Mouse (Mus musculus) adrenal gland, postnatal 25 days (tissue): ENCODE measurements around the gene Dicer1. TPM values are rescaled to one million over a fixed set of nuclear protein-coding genes. Genes with fewer than 3 reads are reported as not detected.

ENCODE experiments used
- DNase-seq: peaks from one replicate; pipeline ENCODE4 v3.0.0; 2021; ENCODE audit warnings: mixed read lengths
- long read RNA-seq: library from polyadenylated mRNA; stranded (forward); transcript quantifications from one replicate; pipeline ENCODE4 v2.0.0, GENCODE M21; 2021
- total RNA-seq: library from RNA; stranded (reverse); gene quantifications from 2 replicates; pipeline ENCODE4 v1.2.3, GENCODE M21; 2021

Dicer1 gene
- total RNA-seq, result 54.9 and 59.4 TPM in 2 replicates
- long read RNA-seq, partial matches to known transcripts, result 3 of 21 reads
- long read RNA-seq, other reads (novel, unspliced or antisense), result 18 of 21 reads

DNA sequence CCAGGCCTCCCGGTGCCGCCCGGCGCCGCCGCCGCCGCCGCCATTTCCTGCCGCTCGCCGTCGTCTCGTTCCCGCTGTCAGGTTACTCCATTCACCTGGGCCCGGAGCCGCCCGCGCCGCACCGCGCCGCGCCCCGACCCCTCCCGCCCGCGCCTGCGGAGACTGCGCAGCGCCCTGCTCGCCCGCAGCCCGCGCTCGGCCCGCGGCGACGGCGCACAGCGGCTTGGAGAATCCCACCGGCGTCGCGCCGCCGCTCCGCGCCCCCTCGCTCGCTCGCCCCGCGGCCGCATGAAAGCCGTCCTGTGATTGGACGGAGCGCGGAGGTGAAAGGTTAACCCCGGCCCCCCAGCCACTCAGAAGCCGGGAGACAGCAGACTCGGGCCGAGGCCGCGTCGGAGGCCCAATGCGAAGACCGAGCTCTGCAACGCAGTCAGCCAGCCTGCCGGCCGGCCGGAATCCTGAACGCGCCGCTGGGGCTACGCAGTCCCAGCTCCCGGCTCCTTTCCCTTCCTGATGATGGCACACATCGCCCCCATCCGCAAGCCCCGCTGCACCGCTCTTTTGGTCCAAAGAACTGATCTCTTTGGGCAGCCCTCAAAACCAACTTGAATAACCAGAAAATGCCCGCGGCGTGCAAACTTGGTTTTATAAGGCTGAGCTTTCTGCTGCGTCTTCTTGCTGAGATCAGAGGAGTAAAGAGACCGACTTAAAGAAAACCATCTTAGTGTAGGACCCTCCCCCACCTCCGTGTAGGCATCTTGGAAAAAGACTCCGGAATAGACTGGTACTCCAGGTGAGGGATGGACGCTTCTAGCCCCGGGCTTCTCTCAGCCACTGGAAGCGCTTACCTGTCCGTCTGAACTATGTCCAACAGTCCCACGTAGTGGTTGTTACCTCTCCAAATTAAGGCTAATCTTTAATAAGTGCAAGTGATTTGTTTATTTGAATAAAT, at the start of gene Dicer1:
TSS of gene Dicer1 (minus strand) at position 139 of the 952 bp plus-strand sequence.
- peak; percentile 99 for DNase-seq

- no peak for DNase-seq
Observed at GRCm38 (mm10) chr12:104799365-104799764, 47.6 kb upstream of the Dicer1 start.

GRCm38 (mm10) chr12:104797905-104798304, 46.2 kb upstream of the Dicer1 start:
- no peak for DNase-seq

DNA sequence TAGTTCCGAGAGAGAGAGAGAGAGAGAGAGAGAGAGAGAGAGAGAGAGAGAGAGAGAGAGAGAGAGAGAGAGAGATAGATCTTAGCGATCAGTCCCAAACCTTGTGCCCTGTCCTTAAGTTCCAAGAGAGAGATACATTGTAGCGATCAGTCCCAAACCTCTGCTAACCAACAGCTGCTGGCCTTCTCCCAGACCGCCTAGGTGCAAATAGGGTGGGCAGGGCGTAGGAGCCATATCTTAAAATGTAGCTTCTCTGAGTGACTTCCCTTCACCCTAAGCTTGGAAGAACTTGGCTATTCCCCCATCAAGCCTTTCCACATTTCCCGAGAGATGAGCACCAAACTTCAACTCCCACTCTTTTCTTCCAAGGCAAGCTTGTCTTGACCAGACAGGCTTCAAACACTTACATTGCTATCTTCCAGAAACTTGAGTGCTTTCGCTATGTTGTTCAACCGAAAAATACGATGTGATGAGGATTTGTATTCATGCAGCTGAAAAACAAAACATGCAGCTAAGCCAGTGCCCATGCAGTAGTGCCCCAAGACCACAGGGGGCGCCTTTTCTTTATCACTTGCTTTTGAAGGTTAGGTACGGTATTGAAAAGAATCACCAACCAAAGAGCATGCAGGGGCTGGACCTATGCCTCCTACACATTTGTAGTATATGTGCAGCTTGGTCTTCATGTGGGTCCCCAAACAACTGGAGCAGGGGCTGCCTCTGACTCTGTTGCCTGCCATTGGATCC, 45.1 kb upstream of the Dicer1 start:
- DNase-seq, result no peak

DNA sequence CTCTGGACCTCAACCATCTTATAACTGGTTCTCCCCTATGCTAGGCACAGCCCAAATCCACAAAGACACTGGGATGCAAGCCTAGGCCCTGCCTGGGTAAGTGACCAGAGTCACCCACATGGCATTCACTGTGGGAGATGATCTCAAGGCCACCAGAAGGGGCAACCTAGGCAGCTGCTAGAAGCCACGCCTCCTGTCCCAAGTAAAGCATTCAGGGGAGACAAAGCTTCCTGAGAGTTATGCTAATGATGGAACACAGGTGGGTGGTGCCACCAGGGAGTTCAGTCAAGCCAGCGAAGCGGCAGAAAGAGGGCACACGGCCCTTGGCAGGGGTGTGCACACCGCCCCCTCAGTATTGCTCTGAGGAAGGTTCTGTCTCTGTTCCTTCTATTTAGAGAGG, 43.2 kb upstream of the Dicer1 start:
- no peak for DNase-seq

GRCm38 (mm10) chr12:104793486-104793885, 41.7 kb upstream of the Dicer1 start:
- no peak for DNase-seq

DNA sequence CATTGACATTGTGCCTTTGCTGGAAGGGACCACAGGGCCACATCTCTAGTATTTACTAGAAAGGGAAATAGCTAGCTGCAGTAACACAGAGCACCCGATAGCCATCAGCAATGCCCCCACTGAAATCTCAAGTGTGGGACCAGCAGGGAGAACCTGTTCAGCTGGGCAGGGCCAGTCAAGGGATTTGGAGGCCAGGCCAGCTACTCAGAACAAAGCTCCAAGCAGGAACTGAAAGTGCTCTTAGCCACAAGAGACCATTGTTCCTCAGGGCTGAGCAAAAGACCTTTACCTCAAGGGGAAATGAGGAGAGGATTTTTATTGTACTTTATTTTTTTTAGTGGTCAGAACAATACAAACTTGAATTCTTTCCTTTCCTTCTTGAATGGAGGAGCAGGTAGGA, 25.9 kb upstream of the Dicer1 start:
- no peak for DNase-seq

- DNase-seq, result no peak
Observed at GRCm38 (mm10) chr12:104771941-104772340, 20.2 kb upstream of the Dicer1 start.

- no peak for DNase-seq
Observed at GRCm38 (mm10) chr12:104769201-104769785, 17.5 kb upstream of the Dicer1 start.

DNA sequence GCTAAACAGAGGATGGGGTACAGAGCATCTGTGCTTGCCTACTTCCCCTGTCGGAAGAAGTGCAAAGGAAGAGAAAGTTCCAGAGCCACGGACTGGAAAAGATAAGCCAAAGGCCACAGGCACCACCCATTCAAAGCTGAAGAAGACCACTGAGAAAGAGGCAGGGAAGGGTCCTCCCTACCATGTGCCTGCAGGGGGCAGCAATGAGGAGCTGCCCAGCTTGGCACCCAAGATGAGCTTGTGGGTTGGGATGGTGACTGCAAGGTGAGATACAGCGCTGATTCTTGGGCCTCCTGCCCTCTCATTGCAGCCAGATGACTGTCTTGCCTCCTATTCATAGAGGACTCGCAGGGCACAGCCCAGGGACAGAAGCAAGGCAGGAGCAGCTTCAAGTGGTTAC, 15.4 kb upstream of the Dicer1 start:
- no peak for DNase-seq

GRCm38 (mm10) chr12:104765761-104766160, 14.0 kb upstream of the Dicer1 start:
- no peak for DNase-seq

- DNase-seq, result no peak
Observed at GRCm38 (mm10) chr12:104765116-104765515, 13.4 kb upstream of the Dicer1 start.

GRCm38 (mm10) chr12:104763918-104764317, 12.2 kb upstream of the Dicer1 start:
- DNase-seq, result no peak

- DNase-seq, result no peak
Observed at GRCm38 (mm10) chr12:104761411-104761810, 9.7 kb upstream of the Dicer1 start.

DNA sequence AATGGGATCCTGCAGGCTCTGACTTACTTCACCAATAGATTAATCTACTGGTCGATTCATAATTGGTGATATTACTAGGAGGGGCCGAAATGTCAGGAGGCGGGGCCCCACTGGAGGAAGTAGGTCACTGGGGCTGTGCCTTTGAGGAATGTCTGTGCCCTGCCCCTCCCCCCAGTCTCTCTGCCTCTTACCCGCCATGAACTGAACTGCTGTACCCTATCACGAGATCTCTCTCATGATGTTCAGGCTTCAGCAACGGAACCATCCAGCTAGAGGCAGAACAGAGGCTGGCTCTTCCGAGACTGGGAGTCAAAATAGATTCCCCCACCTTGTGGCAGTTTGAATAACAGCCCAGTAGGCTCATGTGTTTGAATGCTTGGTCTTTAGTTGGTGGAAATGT, 6.3 kb upstream of the Dicer1 start:
- no peak for DNase-seq

DNA sequence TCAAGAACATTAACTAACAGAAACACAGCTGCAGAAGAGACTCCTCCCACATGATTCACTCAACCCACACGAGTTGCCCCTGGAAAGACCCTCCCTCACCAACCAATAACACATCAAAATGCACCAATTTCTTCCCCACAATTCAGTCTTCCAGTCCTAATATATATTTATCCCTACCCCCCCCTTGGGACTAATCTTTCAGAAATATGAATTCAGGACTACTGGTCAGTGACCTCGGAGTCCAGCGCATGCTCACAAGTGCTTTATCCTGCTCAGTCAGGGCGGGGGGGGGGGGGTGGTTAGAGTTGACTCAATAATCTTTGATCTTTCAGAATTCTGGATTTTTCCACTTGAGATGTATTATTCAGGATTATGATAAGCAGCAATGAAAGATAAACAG, 1.9 kb upstream of the Dicer1 start:
- DNase-seq, result peak; percentile 58

GRCm38 (mm10) chr12:104751331-104751813, 380 bp downstream of the Dicer1 start:
- no peak for DNase-seq

GRCm38 (mm10) chr12:104748946-104749345, 2.8 kb downstream of the Dicer1 start:
- no peak for DNase-seq

GRCm38 (mm10) chr12:104747252-104747651, 4.5 kb downstream of the Dicer1 start:
- DNase-seq, result no peak

DNA sequence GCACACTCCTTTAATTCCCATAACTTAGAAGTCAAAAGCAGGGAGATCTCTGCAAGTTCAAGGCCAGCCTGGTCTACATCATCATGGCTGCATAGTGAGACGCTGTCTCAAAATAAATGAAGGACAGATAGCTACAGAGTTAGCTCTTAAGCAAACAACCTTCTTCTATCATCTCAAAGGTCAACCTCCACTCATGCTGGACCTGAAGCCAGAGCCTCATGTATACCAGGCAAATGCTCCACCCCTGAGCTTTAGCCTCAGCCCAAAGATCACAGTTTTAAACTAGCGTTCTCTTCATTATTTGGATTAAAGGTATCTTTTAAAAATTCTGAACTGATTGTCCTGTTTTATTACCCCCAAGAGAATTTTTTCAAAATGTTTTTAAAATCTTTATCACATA, 5.2 kb downstream of the Dicer1 start:
- no peak for DNase-seq

- DNase-seq, result no peak
Observed at GRCm38 (mm10) chr12:104743687-104744086, 8.1 kb downstream of the Dicer1 start.

GRCm38 (mm10) chr12:104742247-104742646, 9.5 kb downstream of the Dicer1 start:
- DNase-seq, result no peak
